Mouse (Mus musculus): ENCODE measurements at regions not wholly inside any gene's neighbourhood (a gene's known extent, or its start where the extent isn't known, plus 50 kb on each side); places are given as distances from the start of the nearest gene placed in this dataset.

GRCm38 (mm10) chr3:52579917-52580316, 311.8 kb downstream of the Foxo1 start:
- WGBS, result 86% methylated on average over 3 of the region's 3 CpGs
- no peak overlapping the region for H3K4me3 ChIP-seq
- H3K27me3 ChIP-seq (replicated peaks; ENCODE audit: low read depth, poor library complexity, severe bottlenecking), result no peaks in the 10 kb centered on the region; the same call in 1 of the 2 replicates
- no peaks in the 10 kb centered on the region for H3K36me3 ChIP-seq (replicated peaks)
- H3K9me3 ChIP-seq, result no peaks in the 10 kb centered on the region
- H3K27ac ChIP-seq (replicated peaks), result no peak overlapping the region
- no peak for DNase-seq (ENCODE audit: low spot score)
- no peaks in the 10 kb centered on the region for H3K4me1 ChIP-seq

- H3K4me1 ChIP-seq, result no peaks in the 10 kb centered on the region
- 92% methylated on average over 3 of the region's 3 CpGs for WGBS
- no peaks in the 10 kb centered on the region; the same call in 1 of the 2 replicates for H3K27me3 ChIP-seq (replicated peaks; ENCODE audit: low read depth, poor library complexity, severe bottlenecking)
These were observed 311.0 kb downstream of the Foxo1 start for GRCm38 (mm10) chr3:52579096-52579495.

GRCm38 (mm10) chr3:52576703-52577244, 308.6 kb downstream of the Foxo1 start:
- Histone ChIP-seq H3K27ac (replicated peaks) (no peak overlapping the region), H3K27me3 (replicated peaks; ENCODE audit: low read depth, poor library complexity, severe bottlenecking) (no peaks in the 10 kb centered on the region; the same call in 1 of the 2 replicates), H3K4me1 (no peaks in the 10 kb centered on the region), H3K9me3 (no peaks in the 10 kb centered on the region), H3K36me3 (replicated peaks) (no peaks in the 10 kb centered on the region), H3K4me3 (no peak overlapping the region)
- WGBS, result 71% methylated on average over 6 of the region's 6 CpGs
- DNase-seq (ENCODE audit: low spot score), result no peak

More at GRCm38 (mm10) chr3:52579096-52579495, 311.0 kb downstream of the Foxo1 start:
- no peaks in the 10 kb centered on the region for H3K36me3 ChIP-seq (replicated peaks)
- H3K27ac ChIP-seq (replicated peaks), result no peak overlapping the region
- H3K9me3 ChIP-seq, result no peaks in the 10 kb centered on the region
- no peak for DNase-seq (ENCODE audit: low spot score)
- no peak overlapping the region for H3K4me3 ChIP-seq

GRCm38 (mm10) chr3:52575237-52575798, 307.2 kb downstream of the Foxo1 start:
- DNase-seq (ENCODE audit: low spot score), result no peak
- no peaks in the 10 kb centered on the region for H3K36me3 ChIP-seq (replicated peaks)
- no peaks in the 10 kb centered on the region for H3K9me3 ChIP-seq
- 87% methylated on average over 8 of the region's 8 CpGs for WGBS
- H3K27ac ChIP-seq (replicated peaks), result no peak overlapping the region
- no peaks in the 10 kb centered on the region; the same call in 1 of the 2 replicates for H3K27me3 ChIP-seq (replicated peaks; ENCODE audit: low read depth, poor library complexity, severe bottlenecking)
- no peaks in the 10 kb centered on the region for H3K4me1 ChIP-seq
- no peak overlapping the region for H3K4me3 ChIP-seq

- Histone ChIP-seq H3K27ac (replicated peaks) (no peak overlapping the region), H3K4me3 (no peak overlapping the region), H3K27me3 (replicated peaks; ENCODE audit: low read depth, poor library complexity, severe bottlenecking) (no peaks in the 10 kb centered on the region; the same call in 1 of the 2 replicates), H3K36me3 (replicated peaks) (no peaks in the 10 kb centered on the region), H3K9me3 (no peaks in the 10 kb centered on the region), H3K4me1 (no peaks in the 10 kb centered on the region)
- 87% methylated on average over 6 of the region's 6 CpGs for WGBS
- no peak for DNase-seq (ENCODE audit: low spot score)
These were observed 306.2 kb downstream of the Foxo1 start for GRCm38 (mm10) chr3:52574341-52574740.

GRCm38 (mm10) chr3:52573806-52574205, 305.7 kb downstream of the Foxo1 start:
- no peak for DNase-seq (ENCODE audit: low spot score)
- H3K4me3 ChIP-seq, result no peak overlapping the region
- H3K36me3 ChIP-seq (replicated peaks), result no peaks in the 10 kb centered on the region
- no peaks in the 10 kb centered on the region for H3K4me1 ChIP-seq
- H3K27ac ChIP-seq (replicated peaks), result no peak overlapping the region
- no peaks in the 10 kb centered on the region; the same call in 1 of the 2 replicates for H3K27me3 ChIP-seq (replicated peaks; ENCODE audit: low read depth, poor library complexity, severe bottlenecking)
- WGBS, result 93% methylated on average over 6 of the region's 6 CpGs
- H3K9me3 ChIP-seq, result no peaks in the 10 kb centered on the region

- Histone ChIP-seq H3K36me3 (replicated peaks) (no peaks in the 10 kb centered on the region), H3K4me3 (no peak overlapping the region), H3K27me3 (replicated peaks; ENCODE audit: low read depth, poor library complexity, severe bottlenecking) (no peaks in the 10 kb centered on the region; the same call in 1 of the 2 replicates), H3K9me3 (no peaks in the 10 kb centered on the region), H3K27ac (replicated peaks) (no peak overlapping the region), H3K4me1 (no peaks in the 10 kb centered on the region)
- DNase-seq (ENCODE audit: low spot score), result no peak
- WGBS, result 86% methylated on average over 11 of the region's 11 CpGs
These were observed 304.7 kb downstream of the Foxo1 start for GRCm38 (mm10) chr3:52572514-52573485.

GRCm38 (mm10) chr3:52567606-52568372, 299.7 kb downstream of the Foxo1 start:
- H3K4me3 ChIP-seq, result no peak overlapping the region
- no peaks in the 10 kb centered on the region for H3K27me3 ChIP-seq (replicated peaks; ENCODE audit: low read depth, poor library complexity, severe bottlenecking)
- DNase-seq (ENCODE audit: low spot score), result no peak
- no peaks in the 10 kb centered on the region for H3K9me3 ChIP-seq
- no peak overlapping the region for H3K27ac ChIP-seq (replicated peaks)
- H3K36me3 ChIP-seq (replicated peaks), result no peaks in the 10 kb centered on the region
- 87% methylated on average over 9 of the region's 9 CpGs for WGBS
- H3K4me1 ChIP-seq, result no peaks in the 10 kb centered on the region

- WGBS, result 75% methylated on average over 5 of the region's 5 CpGs
- Histone ChIP-seq H3K27ac (replicated peaks) (no peak overlapping the region), H3K27me3 (replicated peaks; ENCODE audit: low read depth, poor library complexity, severe bottlenecking) (no peaks in the 10 kb centered on the region)
These were observed 295.5 kb downstream of the Foxo1 start for GRCm38 (mm10) chr3:52563595-52563994.

GRCm38 (mm10) chr3:52562816-52563215, 294.7 kb downstream of the Foxo1 start:
- Histone ChIP-seq H3K4me1 (peaks cover 4% of the 10 kb centered on the region; the same call in 1 of the 2 replicates), H3K4me3 (no peak overlapping the region), H3K27ac (replicated peaks) (no peak overlapping the region), H3K9me3 (no peaks in the 10 kb centered on the region), H3K36me3 (replicated peaks) (no peaks in the 10 kb centered on the region), H3K27me3 (replicated peaks; ENCODE audit: low read depth, poor library complexity, severe bottlenecking) (no peaks in the 10 kb centered on the region)
- 50% methylated on average over 5 of the region's 5 CpGs for WGBS
- DNase-seq (ENCODE audit: low spot score), result no peak

More at GRCm38 (mm10) chr3:52563595-52563994, 295.5 kb downstream of the Foxo1 start:
- H3K9me3 ChIP-seq, result no peaks in the 10 kb centered on the region
- DNase-seq (ENCODE audit: low spot score), result no peak
- H3K4me3 ChIP-seq, result no peak overlapping the region
- H3K4me1 ChIP-seq, result peaks cover 3% of the 10 kb centered on the region; the same call in 1 of the 2 replicates
- no peaks in the 10 kb centered on the region for H3K36me3 ChIP-seq (replicated peaks)

GRCm38 (mm10) chr3:52559481-52559880, 291.3 kb downstream of the Foxo1 start:
- WGBS, result 80% methylated on average over 10 of the region's 10 CpGs
- Histone ChIP-seq H3K9me3 (no peaks in the 10 kb centered on the region), H3K36me3 (replicated peaks) (no peaks in the 10 kb centered on the region), H3K4me3 (no peak overlapping the region), H3K27me3 (replicated peaks; ENCODE audit: low read depth, poor library complexity, severe bottlenecking) (no peaks in the 10 kb centered on the region), H3K4me1 (peaks cover 4% of the 10 kb centered on the region; the same call in 1 of the 2 replicates), H3K27ac (replicated peaks) (no peak overlapping the region)
- DNase-seq (ENCODE audit: low spot score), result no peak

- 84% methylated on average over 6 of the region's 6 CpGs for WGBS
- H3K36me3 ChIP-seq (replicated peaks), result no peaks in the 10 kb centered on the region
These were observed 290.6 kb downstream of the Foxo1 start for GRCm38 (mm10) chr3:52558765-52559164.

More at GRCm38 (mm10) chr3:52558765-52559164, 290.6 kb downstream of the Foxo1 start:
- Histone ChIP-seq H3K4me1 (peaks cover 4% of the 10 kb centered on the region; the same call in 1 of the 2 replicates), H3K27me3 (replicated peaks; ENCODE audit: low read depth, poor library complexity, severe bottlenecking) (no peaks in the 10 kb centered on the region), H3K27ac (replicated peaks) (no peak overlapping the region), H3K9me3 (no peaks in the 10 kb centered on the region), H3K4me3 (no peak overlapping the region)
- no peak for DNase-seq (ENCODE audit: low spot score)
